Mouse (Mus musculus) heart, postnatal 0 days (tissue): Measurements from ENCODE around the gene Pde4d. TPM values are rescaled to one million over a fixed set of nuclear protein-coding genes. Genes with fewer than 3 reads are reported as not detected.

ENCODE experiments used
- ATAC-seq: fragments of 200-750 bp; cut with Nextera tagmentation; 2 replicates; pipeline ENCODE4 v1.8.0; 2017; ENCODE audit warnings: low read depth, moderate number of reproducible peaks, moderate library complexity; ENCODE audit not compliant: insufficient read depth
- DNase-seq: peaks from one replicate; pipeline ENCODE4 v3.0.0-alpha.2; 2016; ENCODE audit warnings: low spot score
- H3K27ac ChIP-seq: fragments of 300-500 bp; sonication (generic); 2 replicates; pipeline ENCODE4 v1.5.1; 2014; ENCODE audit warnings: low read depth, mild to moderate bottlenecking
- H3K27me3 ChIP-seq: fragments of 300-500 bp; sonication (generic); 2 replicates; pipeline ENCODE4 v1.6.1; 2014; ENCODE audit warnings: low read length, mixed read lengths; ENCODE audit not compliant: control insufficient read depth, insufficient read depth
- H3K36me3 ChIP-seq: fragments of 300-500 bp; sonication (generic); replicated peaks from 2 replicates; pipeline ENCODE4 v1.6.1; 2014; ENCODE audit warnings: low read length, mixed read lengths; ENCODE audit not compliant: control insufficient read depth, insufficient read depth
- H3K4me1 ChIP-seq: fragments of 300-500 bp; sonication (generic); 2 replicates; pipeline ENCODE4 v1.6.1; 2014; ENCODE audit warnings: antibody characterized with exemption; ENCODE audit not compliant: control insufficient read depth, insufficient read depth
- H3K4me2 ChIP-seq: fragments of 300-500 bp; sonication (generic); 2 replicates; pipeline ENCODE4 v1.6.1; 2014; ENCODE audit warnings: low read depth, mild to moderate bottlenecking, low read length, moderate library complexity
- H3K4me3 ChIP-seq: fragments of 300-500 bp; sonication (generic); 2 replicates; pipeline ENCODE4 v1.5.1; 2014; ENCODE audit warnings: low read depth, low read length
- H3K9ac ChIP-seq: fragments of 300-500 bp; sonication (generic); replicated peaks from 2 replicates; pipeline ENCODE4 v1.6.1; 2014; ENCODE audit warnings: low read depth, low read length, mixed read lengths
- H3K9me3 ChIP-seq: fragments of 300-500 bp; sonication (generic); replicated peaks from 2 replicates; pipeline ENCODE4 v1.6.1; 2016; ENCODE audit warnings: low read length; ENCODE audit not compliant: control insufficient read depth
- CTCF ChIP-seq: IDR thresholded peaks from 2 replicates; pipeline ENCODE4 v1.5.1; 2016; ENCODE audit warnings: antibody characterized with exemption, control low read depth, low read depth
- EP300 ChIP-seq: IDR thresholded peaks from 2 replicates; pipeline ENCODE4 v1.6.1; 2016; ENCODE audit warnings: antibody characterized with exemption, low read depth
- WGBS: fragments of 180-500 bp; shearing (Covaris S2); extraction: QIAGEN DNeasy Blood & Tissue Kit; methylation state at CpG from one replicate; pipeline ENCODE4 v1.1.7; 2014; 5-methylcytosine and 5-hydroxymethylcytosine counted together
- polyA plus RNA-seq: library from polyadenylated mRNA; unstranded; fragments of >200 nt; fragmentation: Nextera tagmentation; extraction: Ambion mirVana; gene quantifications from 2 replicates; pipeline ENCODE4 v1.2.1, GENCODE M21; 2015
- total RNA-seq: library from RNA; depleted of rRNA; stranded (reverse); fragments of >200 nt; gene quantifications from 2 replicates; pipeline ENCODE4 v1.2.3, GENCODE M21; 2014; ENCODE audit warnings: low replicate concordance

Pde4d gene
- total and polyA plus RNA-seq, 2 experiments from 2014 or later: 21.9 to 58.0 TPM

GRCm38 (mm10) chr13:109547006-109547587 is 1097.3 kb downstream of the Pde4d start:
- WGBS: 73% methylated on average over 10 of the region's 10 CpGs
- H3K27me3 ChIP-seq: no peaks in the 10 kb centered on the region
- H3K4me1 ChIP-seq: no peaks in the 10 kb centered on the region
- no peak overlapping the region for H3K9ac ChIP-seq
- H3K27ac ChIP-seq: no peak overlapping the region
- ATAC-seq (no peak), DNase-seq (no peak)
- no peaks in the 10 kb centered on the region for H3K36me3 ChIP-seq
- no peak overlapping the region for H3K4me3 ChIP-seq
- no peaks in the 10 kb centered on the region for H3K9me3 ChIP-seq
- TF ChIP-seq EP300 (no peak), CTCF (no peak)
- no peak overlapping the region for H3K4me2 ChIP-seq

DNA sequence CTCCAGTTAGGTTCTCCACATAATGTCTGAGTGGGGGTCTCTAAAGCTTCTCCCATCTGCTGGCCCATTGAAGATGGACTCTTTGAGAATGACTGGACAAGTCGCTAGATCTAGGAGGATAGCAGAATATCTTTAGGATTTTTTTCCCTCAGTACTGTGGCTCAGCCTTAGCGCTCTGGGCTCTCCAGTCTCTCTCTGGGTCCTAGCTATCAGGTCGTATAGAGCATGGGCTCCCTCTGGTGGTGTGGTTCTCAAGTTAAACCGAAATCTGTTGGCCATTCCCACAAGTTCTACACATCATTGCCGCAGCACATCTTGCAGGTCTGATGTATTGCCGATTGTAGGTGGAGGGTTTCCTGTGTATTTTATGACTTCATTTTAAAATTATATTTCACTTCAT is 1098.0 kb downstream of the Pde4d start:
- Histone ChIP-seq H3K9ac (no peak overlapping the region), H3K27ac (no peak overlapping the region), H3K4me3 (no peak overlapping the region), H3K36me3 (no peaks in the 10 kb centered on the region), H3K27me3 (no peaks in the 10 kb centered on the region), H3K4me1 (no peaks in the 10 kb centered on the region), H3K4me2 (no peak overlapping the region), H3K9me3 (no peaks in the 10 kb centered on the region)
- TF ChIP-seq EP300: no peak
- TF ChIP-seq CTCF: peak; percentile 83
- peak; percentile 53; the same call in 1 of the 2 replicates for ATAC-seq
- DNase-seq: peak; percentile 83
- WGBS: 18% methylated on average over 6 of the region's 6 CpGs

- Histone ChIP-seq H3K4me3 (no peak overlapping the region), H3K36me3 (no peaks in the 10 kb centered on the region), H3K4me1 (no peaks in the 10 kb centered on the region), H3K27ac (no peak overlapping the region), H3K27me3 (no peaks in the 10 kb centered on the region), H3K9me3 (no peaks in the 10 kb centered on the region), H3K9ac (no peak overlapping the region), H3K4me2 (no peak overlapping the region)
- 66% methylated on average over 5 of the region's 5 CpGs for WGBS
- TF ChIP-seq CTCF (peak; percentile 22; the same call in 1 of the 2 replicates), EP300 (no peak)
- ATAC-seq: no peak
- DNase-seq: no peak
Measured at GRCm38 (mm10) chr13:109548263-109548662, 1098.5 kb downstream of the Pde4d start.

- DNase-seq: no peak
- TF ChIP-seq EP300 (no peak), CTCF (no peak)
- no peaks in the 10 kb centered on the region for H3K9me3 ChIP-seq
- no peaks in the 10 kb centered on the region for H3K27me3 ChIP-seq
- no peak overlapping the region for H3K9ac ChIP-seq
- H3K4me1 ChIP-seq: no peaks in the 10 kb centered on the region
- H3K27ac ChIP-seq: no peak overlapping the region
- H3K4me3 ChIP-seq: no peak overlapping the region
- H3K4me2 ChIP-seq: no peak overlapping the region
- H3K36me3 ChIP-seq: no peaks in the 10 kb centered on the region
- no peak for ATAC-seq
- WGBS: 76% methylated on average over 11 of the region's 11 CpGs
Measured at GRCm38 (mm10) chr13:109548771-109549555, 1099.2 kb downstream of the Pde4d start.

- Histone ChIP-seq H3K9me3 (no peaks in the 10 kb centered on the region), H3K27me3 (no peaks in the 10 kb centered on the region), H3K4me2 (no peak overlapping the region), H3K27ac (no peak overlapping the region), H3K9ac (no peak overlapping the region), H3K4me3 (no peak overlapping the region), H3K36me3 (no peaks in the 10 kb centered on the region), H3K4me1 (no peaks in the 10 kb centered on the region)
- ATAC-seq: no peak
- DNase-seq: no peak
- TF ChIP-seq EP300 (no peak), CTCF (no peak)
- 69% methylated on average over 3 of the region's 3 CpGs for WGBS
Measured at GRCm38 (mm10) chr13:109551836-109552235, 1102.1 kb downstream of the Pde4d start.

DNA sequence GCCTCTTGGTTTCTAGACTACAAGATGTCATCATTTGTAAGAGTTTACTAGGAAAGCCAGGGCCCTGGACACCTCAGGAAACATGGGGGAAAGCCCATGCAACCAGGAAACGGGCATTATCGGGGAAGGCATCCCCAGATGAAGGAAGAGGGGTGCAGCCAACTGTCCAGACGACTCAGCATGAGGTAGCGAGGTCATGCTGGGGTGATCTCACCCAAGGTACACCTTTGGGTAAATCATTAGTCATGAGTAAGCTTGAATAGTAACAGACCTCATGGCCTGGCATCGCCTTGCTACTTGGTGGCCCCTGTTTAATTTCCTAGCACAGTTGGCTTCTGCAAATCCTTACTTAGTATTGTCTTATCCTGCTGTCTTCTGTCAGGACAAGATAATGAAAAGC is 1105.8 kb downstream of the Pde4d start:
- Histone ChIP-seq H3K9me3 (no peaks in the 10 kb centered on the region), H3K4me1 (no peaks in the 10 kb centered on the region), H3K27ac (no peak overlapping the region), H3K27me3 (no peaks in the 10 kb centered on the region), H3K9ac (no peak overlapping the region), H3K4me3 (no peak overlapping the region), H3K36me3 (no peaks in the 10 kb centered on the region), H3K4me2 (no peak overlapping the region)
- 74% methylated on average over 5 of the region's 5 CpGs for WGBS
- no peak for DNase-seq
- no peak for TF ChIP-seq CTCF
- no peak for TF ChIP-seq EP300
- ATAC-seq: no peak
